Mouse (Mus musculus) gastrocnemius, postnatal 10 days (tissue): ENCODE measurements around the gene Slc26a3. TPM values are rescaled to one million over a fixed set of nuclear protein-coding genes. Genes with fewer than 3 reads are reported as not detected.

Source experiments
- DNase-seq: peaks from one replicate; pipeline ENCODE4 v3.0.0; 2021; ENCODE audit warnings: mixed read lengths
- long read RNA-seq, 2 experiments: library from polyadenylated mRNA; stranded (forward); transcript quantifications; one replicate each; pipeline ENCODE4 v2.0.0; 2021
- total RNA-seq, 2 experiments: library from RNA; stranded (reverse); gene quantifications; 2 replicates each; pipeline ENCODE4 v1.2.3; 2021

Gene Slc26a3
- total RNA-seq, result not detected
- long read RNA-seq, experiment 1, result 0 reads
- long read RNA-seq, experiment 2, result 0 reads

DNA sequence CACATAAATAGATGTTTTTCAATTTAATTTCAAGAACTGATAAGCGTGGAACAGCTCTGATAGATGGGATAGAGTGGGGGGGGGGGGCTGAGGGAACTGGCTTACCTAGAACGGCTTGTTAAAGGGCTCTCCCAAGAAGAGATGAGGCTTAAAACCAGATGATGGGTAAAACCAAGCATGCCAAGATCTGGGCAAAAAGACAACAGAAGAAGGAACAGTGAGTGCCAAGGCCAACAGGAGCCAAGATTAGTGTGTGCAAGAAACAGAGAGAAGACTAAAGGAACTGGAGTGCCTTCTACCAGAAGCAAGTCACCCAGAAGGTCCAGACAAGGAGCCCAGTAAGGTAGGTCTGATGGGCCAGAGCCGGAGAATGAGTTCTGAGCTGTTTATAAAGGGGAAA lies at the start of gene Slc26a3:
Gene Slc26a3, plus strand, starts transcription at position 301 of the 400 bp plus-strand sequence.
- DNase-seq, result no peak

DNA sequence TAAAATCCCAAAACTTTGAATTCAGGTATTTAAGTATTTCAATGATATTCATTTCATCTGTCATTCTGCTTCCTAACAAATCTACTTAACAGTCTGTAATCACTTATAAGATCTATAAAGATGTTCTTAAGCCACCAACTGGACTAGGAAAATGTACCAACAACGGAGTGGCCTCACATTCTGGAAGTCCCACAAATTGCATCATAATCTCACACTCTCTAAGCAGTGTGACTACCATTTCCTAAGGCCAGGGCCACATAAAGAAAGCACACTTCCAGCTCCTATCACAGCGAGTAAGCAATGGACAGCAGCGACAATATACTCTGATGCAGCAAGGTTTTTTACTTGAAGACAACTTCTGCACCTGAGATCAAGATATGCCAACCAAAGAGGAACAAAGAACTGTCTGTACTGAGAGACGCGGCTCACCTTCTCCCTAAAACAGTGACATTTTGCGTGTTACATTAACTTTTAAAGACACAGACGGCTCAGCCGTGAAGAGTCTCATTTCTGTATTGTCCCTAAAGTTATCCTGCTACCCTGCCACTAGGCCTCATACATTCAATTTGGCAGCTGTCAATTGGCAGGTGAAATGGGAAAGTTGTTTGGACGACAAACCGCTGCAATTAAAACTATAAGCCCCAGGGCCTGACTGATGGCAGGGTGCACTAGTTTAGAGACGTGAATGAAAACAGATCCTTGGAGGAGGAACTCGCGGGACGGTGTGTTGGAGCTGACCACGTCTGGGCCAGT lies 40.3 kb upstream of the Slc26a3 start:
- no peak for DNase-seq

DNA sequence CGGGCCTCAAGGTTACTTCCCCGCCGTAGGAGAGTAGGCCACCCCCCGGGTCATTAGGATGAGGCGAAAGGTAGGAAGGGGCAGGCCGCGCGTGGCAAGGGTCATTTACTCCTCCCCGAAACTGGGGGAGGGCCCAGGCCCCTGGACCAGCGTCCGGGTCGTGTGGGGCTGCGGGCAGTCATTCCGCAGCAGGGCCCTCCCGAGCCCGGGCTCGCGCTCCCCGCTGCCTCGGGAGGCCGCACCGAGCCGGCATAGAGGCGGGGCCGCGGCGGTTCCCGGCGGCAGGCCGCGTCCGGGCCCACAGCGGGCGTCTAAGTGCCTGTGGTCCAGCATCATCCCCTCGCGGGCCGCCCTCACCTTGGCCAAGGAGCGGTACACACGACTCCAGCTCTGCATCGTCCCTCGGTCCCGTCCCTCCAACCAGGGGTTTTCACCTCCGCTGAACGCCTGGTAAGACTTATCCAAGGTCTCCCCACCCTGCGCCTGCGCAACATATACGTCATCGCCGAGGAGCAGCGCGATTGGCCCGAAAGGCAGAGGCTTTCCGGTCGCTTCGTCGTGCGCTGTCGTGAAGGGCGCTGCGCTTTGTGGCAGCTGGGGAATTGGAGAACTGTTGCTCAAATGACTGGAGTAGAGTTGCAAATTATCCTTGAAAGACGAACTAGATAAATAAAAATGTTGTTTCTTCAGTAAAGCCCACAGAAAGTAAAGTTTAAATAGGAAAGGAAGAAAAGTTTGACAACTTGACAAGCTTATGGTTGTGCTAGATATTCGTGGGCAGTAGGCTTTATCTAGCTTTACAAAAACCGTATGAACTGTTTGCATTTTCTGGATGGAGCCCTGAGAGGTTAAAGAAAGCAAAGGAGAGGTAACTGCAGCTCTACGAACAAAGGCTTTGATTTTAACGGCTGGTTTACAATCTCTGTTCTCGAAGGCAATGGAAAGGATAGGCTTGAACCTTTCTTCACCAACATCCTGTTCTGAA lies 39.4 kb upstream of the Slc26a3 start, which contains the start of gene Dld:
Gene Dld, minus strand, starts transcription at position 510 of the 985 bp plus-strand sequence.
- peak; percentile 95 for DNase-seq

DNA sequence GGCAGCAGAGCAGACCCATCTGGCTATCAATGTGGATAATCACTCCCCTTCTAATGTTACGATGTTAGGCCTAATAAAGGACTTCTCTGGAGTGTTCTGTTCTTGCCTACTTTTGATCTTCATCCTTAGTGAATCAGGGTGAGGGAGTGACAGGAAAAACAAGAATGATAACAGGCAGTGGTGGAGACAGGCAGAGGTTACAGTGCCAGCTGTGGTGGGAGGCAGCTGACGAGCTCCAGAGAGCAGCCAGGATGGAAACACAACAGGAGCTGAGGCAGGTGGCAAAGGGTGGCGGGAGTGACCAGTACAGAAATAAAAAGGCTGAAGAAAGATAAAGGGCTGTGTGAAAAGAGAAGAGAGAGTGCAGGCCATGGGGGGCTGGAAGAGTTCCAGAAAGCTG lies 24.2 kb upstream of the Slc26a3 start:
- no peak for DNase-seq

DNA sequence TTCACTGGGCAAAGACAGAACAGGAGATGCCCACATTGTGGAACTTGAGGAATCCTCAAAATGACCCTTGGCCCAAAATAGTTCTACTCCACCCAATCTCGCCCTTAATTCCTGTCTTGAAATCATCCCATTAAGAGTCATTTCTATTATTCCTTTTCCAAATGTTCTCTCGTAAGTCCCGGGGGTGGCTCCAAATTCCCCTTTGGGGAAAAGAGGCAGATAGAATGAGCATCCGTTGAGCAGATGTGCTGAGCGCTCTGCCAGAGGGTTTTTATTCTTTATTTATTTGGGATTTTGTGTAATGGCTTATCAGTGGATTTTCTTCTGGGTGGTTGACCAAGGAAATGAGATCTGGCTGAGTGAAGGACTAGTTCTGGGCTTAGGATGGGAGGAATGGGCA lies 22.9 kb upstream of the Slc26a3 start:
- peak; percentile 25 for DNase-seq

DNA sequence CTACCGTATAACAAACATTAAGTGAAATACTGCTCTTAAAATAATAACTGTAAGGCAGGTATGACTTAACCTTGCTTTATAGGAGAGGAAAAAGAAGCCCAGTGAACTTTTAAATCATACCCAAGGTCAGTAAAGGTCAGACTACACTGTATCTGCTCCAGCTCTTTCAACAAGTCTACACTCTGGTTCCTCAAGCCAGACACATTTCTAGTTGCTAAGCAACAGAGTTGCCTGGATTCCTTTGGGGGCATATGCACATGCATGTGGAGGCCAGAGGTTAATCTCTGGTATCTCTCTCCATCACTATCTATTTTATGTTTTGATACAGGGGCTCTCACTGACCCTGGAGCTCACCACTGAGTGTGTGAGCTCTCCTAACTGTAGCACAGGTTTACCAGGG lies 21.6 kb upstream of the Slc26a3 start:
- no peak for DNase-seq

DNA sequence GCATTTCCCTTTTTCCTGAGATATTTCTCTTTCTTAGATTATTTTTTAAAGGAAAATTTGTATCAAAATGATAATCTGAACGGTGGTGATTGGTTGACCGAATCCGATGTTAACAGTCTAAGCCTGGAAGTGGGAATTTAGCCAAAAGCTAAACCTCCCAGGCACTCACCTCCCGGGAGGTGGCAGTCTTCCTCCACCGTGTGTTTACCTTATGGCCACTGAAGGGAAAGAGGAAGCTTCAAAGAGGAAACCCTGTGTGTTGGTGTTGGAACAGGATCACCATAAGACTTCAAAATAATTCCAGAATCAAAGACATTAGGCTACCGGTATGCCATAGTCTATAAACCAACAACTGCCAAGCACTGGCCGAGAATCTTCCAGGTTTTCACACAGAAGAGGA lies 21.0 kb upstream of the Slc26a3 start:
- no peak for DNase-seq

DNA sequence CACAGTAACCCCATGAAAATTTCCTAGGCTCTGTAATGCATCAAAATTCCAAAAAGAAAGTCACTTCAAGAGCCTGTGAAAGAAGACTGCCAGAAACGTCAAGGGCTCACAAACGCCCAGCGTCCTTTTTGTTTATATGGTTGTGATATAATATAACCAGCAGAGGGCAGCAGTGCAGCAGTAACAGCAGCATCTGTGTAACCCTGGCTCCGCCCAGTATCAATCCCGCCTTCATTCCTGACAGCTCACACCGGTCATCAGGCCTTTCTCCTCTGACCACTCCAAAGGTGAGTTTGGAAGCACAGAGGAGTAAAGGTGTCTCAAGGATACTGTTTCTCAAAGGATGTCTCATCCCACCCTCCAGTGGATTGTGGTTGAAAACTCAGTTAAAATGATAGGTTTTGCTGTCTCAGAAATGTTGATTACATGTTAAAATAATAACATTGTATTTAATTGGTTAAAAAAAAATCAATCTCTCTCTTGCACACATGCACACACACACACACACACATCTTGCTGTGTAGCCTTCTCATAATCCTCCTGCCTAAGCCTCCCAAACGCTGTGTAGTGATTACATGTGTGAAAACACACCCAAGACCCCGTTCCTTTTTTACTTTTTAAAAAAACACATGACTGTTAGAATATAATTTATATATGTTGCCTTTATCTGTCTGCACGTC lies 15.9 kb upstream of the Slc26a3 start:
- peak; percentile 48 for DNase-seq

DNA sequence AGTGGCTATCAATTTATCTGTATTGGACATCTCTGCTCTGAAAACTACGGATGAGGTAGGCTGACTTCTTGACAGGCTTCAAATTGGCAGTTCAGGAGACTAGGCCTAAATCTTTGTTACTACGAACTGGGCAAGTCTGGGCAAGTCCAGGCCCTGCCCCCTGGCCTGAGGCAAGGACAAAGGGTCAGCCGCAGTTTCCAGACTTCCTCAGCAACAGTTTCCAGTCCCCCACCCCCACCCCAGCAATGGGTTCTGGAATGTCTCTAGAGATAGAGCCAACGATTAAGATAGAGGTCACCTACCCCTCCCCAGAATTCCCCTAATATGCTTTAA lies 15.4 kb upstream of the Slc26a3 start:
- DNase-seq, result no peak

DNA sequence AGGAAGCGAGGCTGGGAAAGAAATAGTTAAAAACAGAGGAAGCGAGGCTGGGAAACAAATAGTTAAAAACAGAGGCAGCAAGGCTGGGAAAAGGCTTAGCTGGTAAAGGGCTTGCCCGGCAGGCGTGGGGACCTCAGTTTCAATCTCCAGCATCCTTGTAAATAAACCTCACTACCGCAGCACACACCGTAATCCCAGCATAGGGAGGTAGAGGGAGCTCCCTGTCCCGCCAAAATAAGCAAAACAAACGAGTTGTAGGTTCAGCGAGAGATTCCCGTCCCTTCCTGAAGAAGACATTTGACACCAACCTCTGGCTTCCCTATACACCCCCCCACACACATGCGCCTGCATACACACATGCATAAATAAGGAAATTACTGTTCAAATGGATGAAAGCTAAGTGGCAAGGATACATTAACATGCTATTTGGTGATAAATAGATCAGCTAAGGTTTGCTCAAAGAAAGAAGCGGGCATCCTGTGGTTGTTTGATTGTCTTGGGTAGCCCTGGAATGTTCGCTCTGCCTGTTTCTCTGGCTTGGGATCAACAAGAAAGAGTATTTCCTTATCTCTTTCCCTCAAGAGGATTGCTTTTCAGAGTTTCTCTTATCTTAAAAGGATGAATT lies 14.2 kb upstream of the Slc26a3 start:
- DNase-seq, result no peak

DNA sequence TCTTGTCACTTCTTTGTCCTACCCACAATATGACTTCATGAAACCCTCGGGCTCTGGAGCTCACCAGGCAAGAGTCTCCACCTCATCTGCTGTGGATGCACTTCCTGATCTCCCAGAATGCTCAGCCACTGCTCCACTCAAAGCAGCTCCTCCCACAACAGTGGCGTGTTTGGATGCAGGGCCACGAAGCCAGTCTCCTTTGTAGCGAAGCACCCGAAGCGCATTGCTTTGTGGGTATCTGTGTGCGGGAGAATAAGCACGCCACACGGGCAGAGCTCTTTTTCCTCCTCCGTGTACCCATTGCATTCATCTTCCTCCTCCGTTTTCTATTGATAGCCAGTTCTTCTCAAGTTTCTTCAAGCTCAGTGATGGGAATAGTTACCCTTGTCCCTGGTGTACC lies 13.4 kb upstream of the Slc26a3 start:
- DNase-seq, result no peak

DNA sequence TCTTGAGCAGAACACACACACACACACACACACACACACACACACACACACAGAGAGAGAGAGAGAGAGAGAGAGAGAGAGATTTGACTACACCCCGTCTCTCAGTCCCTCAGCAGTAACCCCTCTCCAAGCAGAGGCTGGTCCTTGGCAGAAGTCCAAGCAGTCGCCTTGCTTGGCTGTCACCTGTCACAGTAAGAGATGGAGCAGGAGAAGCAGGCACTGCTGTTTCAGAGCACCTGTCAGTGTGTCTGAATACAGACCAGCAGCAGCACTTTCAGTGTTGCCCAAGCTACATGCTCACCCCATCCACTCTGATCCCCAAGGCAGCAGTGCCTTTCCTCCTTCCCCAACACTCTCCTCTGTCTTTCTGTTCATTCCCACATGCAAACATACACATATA lies 9.8 kb upstream of the Slc26a3 start:
- peak; percentile 35 for DNase-seq

DNA sequence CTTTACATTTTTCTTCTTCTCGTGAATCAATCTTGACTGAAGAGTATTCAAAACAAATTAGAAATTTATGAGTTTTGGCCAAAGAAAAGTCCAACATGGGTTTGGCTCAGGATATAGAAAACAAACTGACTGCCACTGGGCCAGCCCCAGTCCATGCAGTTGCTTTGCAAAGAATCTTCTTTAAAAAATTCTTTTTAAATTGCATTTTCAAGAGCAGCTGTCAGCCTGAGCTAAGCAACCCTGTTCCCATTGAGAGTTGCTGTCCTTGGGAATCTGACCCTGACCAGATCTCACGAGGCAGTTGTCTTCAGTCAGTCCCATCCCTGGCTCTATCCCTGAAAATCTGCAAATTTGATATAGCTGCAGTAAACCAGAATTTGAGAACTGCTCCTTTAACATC lies 8.2 kb upstream of the Slc26a3 start:
- DNase-seq, result no peak

DNA sequence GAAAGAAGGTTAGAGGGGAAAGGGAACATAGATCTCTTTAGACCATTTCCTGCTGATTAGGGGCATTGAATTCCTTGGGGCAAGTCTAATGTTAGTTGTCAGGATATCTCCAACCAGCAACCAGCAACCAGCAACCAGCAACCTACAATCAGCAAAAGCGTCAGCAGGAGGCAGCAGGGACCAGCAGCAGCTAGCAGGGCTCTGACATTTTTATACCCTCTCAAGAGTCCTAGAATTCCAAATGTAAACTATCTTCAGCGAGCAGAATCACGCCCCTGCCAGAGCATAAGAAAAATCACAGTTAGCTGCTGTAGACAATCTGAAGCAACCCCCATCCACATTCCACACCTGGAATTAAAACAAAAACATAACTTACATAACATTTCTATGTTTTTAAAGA lies 3.4 kb upstream of the Slc26a3 start:
- DNase-seq, result no peak

DNA sequence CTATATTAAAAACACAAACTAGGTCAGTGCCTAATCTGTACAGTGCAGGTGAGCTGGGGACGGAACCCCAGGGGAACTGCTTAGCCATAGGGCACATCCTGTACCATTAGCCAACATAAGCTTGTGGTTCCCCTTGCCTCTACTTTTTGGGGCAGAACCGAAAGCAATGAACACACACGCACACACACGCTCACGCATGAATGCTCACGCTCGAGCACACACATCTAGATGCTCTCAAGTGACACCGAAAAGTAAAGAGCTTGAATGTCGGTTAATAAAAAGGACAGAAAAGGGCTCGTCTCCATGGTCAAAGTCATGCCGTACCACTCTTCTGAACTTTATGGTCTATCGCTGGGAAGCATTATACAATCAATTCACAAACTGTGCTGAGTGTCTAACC lies 1.0 kb downstream of the Slc26a3 start:
- DNase-seq, result no peak

DNA sequence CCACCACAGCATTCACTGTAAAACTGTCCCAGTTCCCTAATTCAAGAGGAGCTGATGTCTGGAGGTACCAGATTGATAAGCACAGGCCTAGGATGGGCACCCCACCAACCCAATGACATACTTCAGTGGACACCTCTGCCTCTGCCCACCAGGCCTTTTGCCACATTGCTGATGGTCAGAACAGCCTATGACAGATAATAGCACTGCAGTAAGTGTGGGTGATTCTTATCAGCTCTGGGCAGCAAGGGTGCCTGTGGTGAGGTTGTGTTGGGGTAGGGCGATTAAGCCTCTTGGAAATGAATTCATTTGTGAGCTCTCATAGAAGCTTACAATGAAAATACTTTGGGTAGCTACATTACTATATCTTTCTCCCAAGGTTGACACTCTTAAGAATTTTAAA lies 5.2 kb downstream of the Slc26a3 start:
- no peak for DNase-seq

DNA sequence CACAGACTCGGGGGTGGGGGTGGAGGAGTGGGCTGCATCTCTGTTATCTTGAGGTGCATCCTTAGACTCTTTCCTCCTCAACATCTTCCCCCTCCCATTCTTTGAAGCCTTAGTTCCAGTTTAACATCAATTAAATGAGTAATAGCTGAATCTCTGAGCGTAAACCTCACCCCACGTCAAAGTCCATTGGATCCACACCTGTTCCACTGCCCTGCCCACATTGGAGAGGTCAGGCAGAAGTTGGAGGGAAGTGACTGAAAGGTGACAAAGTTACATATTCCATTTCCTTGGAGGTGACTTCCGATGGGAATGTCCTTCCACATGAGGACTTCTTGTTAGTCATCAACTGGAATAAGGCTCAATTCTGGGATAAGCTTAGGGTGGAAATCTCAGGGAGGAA lies 7.0 kb downstream of the Slc26a3 start:
- DNase-seq, result no peak

DNA sequence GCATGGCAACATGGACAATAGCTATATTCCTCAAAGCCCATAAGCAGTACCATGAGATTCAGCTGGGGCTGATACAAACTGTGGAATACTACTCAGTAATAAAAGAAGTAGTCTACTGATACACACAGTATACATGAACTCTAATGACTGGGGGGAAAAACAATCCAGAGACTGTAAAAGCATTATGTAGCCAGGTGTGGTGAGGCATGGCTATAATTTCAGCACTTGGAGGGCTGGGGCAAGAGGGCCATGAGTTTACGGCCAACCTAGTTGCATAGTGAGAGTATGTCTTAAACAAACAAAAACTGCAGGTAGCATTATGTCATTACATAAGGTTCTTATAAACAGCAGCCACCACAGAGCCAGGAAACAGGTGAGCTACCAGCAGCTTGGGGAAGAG lies 10.2 kb downstream of the Slc26a3 start:
- DNase-seq, result no peak

DNA sequence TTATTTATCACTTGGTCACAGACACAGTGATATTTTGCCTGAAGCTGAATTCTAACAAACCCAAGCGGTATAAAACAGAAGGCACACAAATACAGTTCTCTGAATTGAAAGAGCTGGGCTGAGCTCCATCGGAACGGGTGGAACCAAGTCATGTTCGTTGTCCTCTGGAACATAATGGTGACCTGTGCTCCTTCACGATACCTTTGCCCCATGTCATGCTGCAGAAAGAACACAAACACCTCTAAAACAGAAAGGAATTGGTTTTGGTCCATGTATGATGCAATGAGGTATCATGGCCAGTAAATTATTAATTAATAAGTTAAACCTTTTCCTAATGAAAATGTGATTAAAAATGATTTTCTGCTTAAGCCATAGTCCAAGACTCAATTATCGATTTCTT lies 11.3 kb downstream of the Slc26a3 start:
- DNase-seq, result no peak

DNA sequence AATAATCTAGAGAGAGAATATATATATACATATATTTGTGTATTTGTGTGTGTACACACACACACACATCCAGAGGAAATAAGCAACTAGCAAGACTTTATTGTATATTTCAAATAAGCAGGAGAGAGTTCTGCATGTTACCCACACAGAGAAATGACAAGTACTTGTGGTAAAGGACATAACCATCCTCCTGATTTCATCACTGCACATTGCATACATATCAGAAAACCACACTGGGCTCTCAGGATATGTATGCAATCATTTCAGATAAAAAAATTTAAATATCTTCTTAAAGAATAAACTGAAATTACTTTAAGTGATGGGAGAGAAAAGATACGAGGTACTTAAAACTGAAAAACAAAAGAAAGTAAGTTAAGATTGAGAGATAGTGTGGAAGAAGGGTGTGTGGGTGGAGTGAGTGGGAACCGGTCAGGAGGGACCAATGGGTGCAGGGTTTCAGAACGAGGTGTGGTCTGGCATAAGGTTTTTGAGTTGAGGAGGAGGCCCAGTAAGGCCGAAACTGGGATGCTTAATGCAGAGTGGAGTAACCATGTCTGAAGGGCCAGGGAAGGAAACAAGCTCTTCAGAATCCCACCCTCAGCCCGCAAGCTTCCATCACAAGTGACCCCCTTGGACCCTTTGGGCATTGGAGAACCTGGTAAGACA lies 14.0 kb downstream of the Slc26a3 start:
- DNase-seq, result no peak

DNA sequence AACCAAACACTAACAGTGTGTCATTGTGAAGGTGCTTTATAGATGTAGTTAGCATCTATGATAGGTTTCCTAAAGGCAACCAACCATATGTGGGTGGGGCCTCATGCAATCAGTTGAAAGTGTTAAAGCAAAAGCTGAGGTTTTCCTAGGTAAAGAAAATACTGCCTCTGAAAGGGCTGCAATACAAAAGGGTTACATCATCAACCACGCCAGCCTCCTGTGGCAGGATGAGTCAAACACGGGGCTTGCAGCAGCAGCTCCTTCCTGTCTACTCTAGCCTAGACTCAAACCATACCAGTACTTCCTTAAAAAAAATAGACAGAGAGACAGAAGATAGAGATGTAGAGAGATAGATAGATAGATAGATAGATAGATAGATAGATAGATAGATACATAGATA lies 25.3 kb downstream of the Slc26a3 start:
- DNase-seq, result no peak
